Mouse (Mus musculus) CH12.LX (cell line): Measurements from ENCODE around the gene Fam78b.

Experiments
- CTCF ChIP-seq, 2 experiments: IDR thresholded peaks in 1 of 2; conservative IDR thresholded peaks in 1 of 2; 2 replicates each; pipeline ENCODE4 v1.5.1; 2011 to 2012; ENCODE audit warnings: low read depth in 2 of 2, low read length in 2 of 2, improper control_type of control experiment in 1 of 2, inconsistent platforms in 1 of 2, mild to moderate bottlenecking in 1 of 2, moderate library complexity in 1 of 2
- MAFK ChIP-seq: IDR thresholded peaks from 2 replicates; pipeline ENCODE4 v1.6.1; 2011; ENCODE audit warnings: low read length, improper control_type of control experiment; ENCODE audit not compliant: insufficient replicate concordance
- MXI1 ChIP-seq: IDR thresholded peaks from 2 replicates; pipeline ENCODE4 v1.6.1; 2011; ENCODE audit warnings: mild to moderate bottlenecking, low read depth, low read length, improper control_type of control experiment
- NRF1 ChIP-seq: IDR thresholded peaks from 2 replicates; pipeline ENCODE4 v1.6.1; 2014; ENCODE audit warnings: low read depth, mild to moderate bottlenecking, inconsistent platforms, low read length, improper control_type of control experiment, moderate library complexity
- POLR2A ChIP-seq: IDR thresholded peaks from 2 replicates; pipeline ENCODE4 v1.6.1; 2011; ENCODE audit warnings: low read depth, mild to moderate bottlenecking, improper control_type of control experiment, low read length
- RCOR1 ChIP-seq: conservative IDR thresholded peaks from 2 replicates; pipeline ENCODE4 v1.6.1; 2012; ENCODE audit warnings: low read depth, mild to moderate bottlenecking, inconsistent platforms, low read length, improper control_type of control experiment
- ZC3H11A ChIP-seq: IDR thresholded peaks from 2 replicates; pipeline ENCODE4 v1.6.1; 2012; ENCODE audit warnings: low read depth, mild to moderate bottlenecking, inconsistent platforms, low read length, improper control_type of control experiment
- ZKSCAN1 ChIP-seq: IDR thresholded peaks from 2 replicates; pipeline ENCODE4 v1.6.1; 2012; ENCODE audit warnings: low read depth, inconsistent platforms, low read length, improper control_type of control experiment, borderline replicate concordance

DNA sequence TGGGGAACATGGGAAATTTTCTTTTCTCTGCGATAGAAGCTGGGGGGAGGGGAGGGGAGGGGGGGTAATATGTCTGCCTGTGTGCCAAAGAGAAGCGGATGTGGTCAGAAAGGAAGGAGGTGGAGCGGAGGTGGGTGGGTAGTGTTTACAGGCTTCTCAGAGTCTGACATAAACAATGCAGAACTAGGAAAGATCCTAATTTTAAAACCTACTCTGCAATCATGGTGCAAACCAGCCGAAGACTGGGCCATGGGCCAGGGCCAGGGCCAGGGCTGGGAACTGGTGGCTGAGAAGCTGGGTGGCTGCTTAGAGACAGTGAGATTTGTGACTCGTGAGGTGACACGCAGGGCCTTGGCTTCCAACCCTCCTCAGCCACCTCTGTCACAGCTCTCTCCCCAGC lies 69.1 kb downstream of the Fam78b start:
- TF ChIP-seq POLR2A (no peak), MAFK (no peak), RCOR1 (no peak), ZKSCAN1 (no peak), CTCF (conservative IDR thresholded peaks at IDR 0.05 in 1 of 2, IDR thresholded peaks at IDR 0.05 in 1 of 2; ENCODE audit: low read depth in 2 of 2, low read length in 2 of 2) (no peak), ZC3H11A (no peak), MXI1 (no peak), NRF1 (no peak)
